Mouse (Mus musculus) stomach, postnatal 0 days (tissue): ENCODE data around the gene Tigd3. TPM values are rescaled to one million over a fixed set of nuclear protein-coding genes. Genes with fewer than 3 reads are reported as not detected.
A peak's percentile ranks its signal among the peaks of the same experiment; 100 is the strongest.

ENCODE experiments used
- ATAC-seq: fragments of 200-750 bp; cut with Nextera tagmentation; 2 replicates; pipeline ENCODE4 v1.8.0; 2017; ENCODE audit not compliant: low FRiP score, low TSS enrichment
- DNase-seq: peaks from one replicate; pipeline ENCODE4 v3.0.0-alpha.2; 2016; ENCODE audit warnings: low spot score
- H3K27ac ChIP-seq: fragments of 300-500 bp; sonication (generic); replicated peaks from 2 replicates; pipeline ENCODE4 v1.5.1; 2014; ENCODE audit warnings: mild to moderate bottlenecking, control low read depth
- H3K27me3 ChIP-seq: fragments of 300-500 bp; sonication (generic); 2 replicates; pipeline ENCODE4 v1.6.1; 2014; ENCODE audit warnings: low read length; ENCODE audit not compliant: control insufficient read depth, insufficient read depth
- H3K36me3 ChIP-seq: fragments of 300-500 bp; sonication (generic); 2 replicates; pipeline ENCODE4 v1.6.1; 2014; ENCODE audit warnings: low read length, mixed read lengths; ENCODE audit not compliant: control insufficient read depth, insufficient read depth
- H3K4me1 ChIP-seq: fragments of 300-500 bp; sonication (generic); replicated peaks from 2 replicates; pipeline ENCODE4 v1.6.1; 2014; ENCODE audit warnings: antibody characterized with exemption; ENCODE audit not compliant: control insufficient read depth, insufficient read depth
- H3K4me2 ChIP-seq: fragments of 300-500 bp; sonication (generic); replicated peaks from 2 replicates; pipeline ENCODE4 v1.6.1; 2014; ENCODE audit warnings: low read depth, mild to moderate bottlenecking, control low read depth, moderate library complexity
- H3K4me3 ChIP-seq: fragments of 300-500 bp; sonication (generic); 2 replicates; pipeline ENCODE4 v1.5.1; 2014; ENCODE audit warnings: low read depth, low read length, control low read depth
- H3K9ac ChIP-seq: fragments of 300-500 bp; sonication (generic); 2 replicates; pipeline ENCODE4 v1.6.1; 2014; ENCODE audit warnings: mild to moderate bottlenecking, low read length, control low read depth, mixed read lengths
- H3K9me3 ChIP-seq: fragments of 300-500 bp; sonication (generic); 2 replicates; pipeline ENCODE4 v1.6.1; 2016; ENCODE audit warnings: low read length; ENCODE audit not compliant: control insufficient read depth
- CTCF ChIP-seq: IDR thresholded peaks from 2 replicates; pipeline ENCODE4 v1.5.1; 2016; ENCODE audit warnings: antibody characterized with exemption, low read depth, mild to moderate bottlenecking, moderate library complexity
- EP300 ChIP-seq: optimal IDR thresholded peaks from 2 replicates; pipeline ENCODE3; 2016; ENCODE audit warnings: antibody characterized with exemption
- WGBS: fragments of 180-500 bp; shearing (Covaris S2); extraction: QIAGEN DNeasy Blood & Tissue Kit; methylation state at CpG from one replicate; pipeline ENCODE4 v1.1.7; 2014; 5-methylcytosine and 5-hydroxymethylcytosine counted together
- polyA plus RNA-seq: library from polyadenylated mRNA; unstranded; fragments of >200 nt; fragmentation: Nextera tagmentation; extraction: Ambion mirVana; gene quantifications from 2 replicates; pipeline ENCODE4 v1.2.1, GENCODE M21; 2015

The Tigd3 gene
- polyA plus RNA-seq, result 0.77 and 1.0 TPM in 2 replicates

GRCm38 (mm10) chr19:5894002-5894678 is at the start of gene Tigd3:
TSS of gene Tigd3 (minus strand) at chr19:5894149.
- Histone ChIP-seq H3K4me2 (peak within 1 kb of the TSS; percentile 85), H3K4me3 (peak within 1 kb of the TSS; percentile 62), H3K9ac (peak within 1 kb of the TSS; percentile 72), H3K27me3 (no peaks in the 10 kb centered on the region), H3K27ac (0 out of 2 replicates have a peak within 1 kb of the TSS, but pooled peaks have one; percentile 30), H3K36me3 (peaks cover 10% of the 10 kb centered on the region), H3K9me3 (no peaks in the 10 kb centered on the region), H3K4me1 (no peaks in the 10 kb centered on the region; the same call in 1 of the 2 replicates)
- no peak for TF ChIP-seq EP300
- TF ChIP-seq CTCF, result no peak
- DNase-seq, result peak; percentile 90
- WGBS, result 3% methylated on average over 34 of the region's 36 CpGs
- ATAC-seq, result peak; percentile 94

GRCm38 (mm10) chr19:5943404-5943803 is 49.5 kb upstream of the Tigd3 start:
- Histone ChIP-seq H3K36me3 (peaks cover 4% of the 10 kb centered on the region; the same call in 1 of the 2 replicates), H3K9ac (no peak overlapping the region), H3K4me3 (no peak overlapping the region), H3K27me3 (no peaks in the 10 kb centered on the region), H3K27ac (0 out of 2 replicates have a peak overlapping the region, but pooled peaks have one; percentile 35), H3K9me3 (no peaks in the 10 kb centered on the region), H3K4me2 (no peak overlapping the region), H3K4me1 (peaks cover 13% of the 10 kb centered on the region)
- DNase-seq, result no peak
- no peak for TF ChIP-seq CTCF
- TF ChIP-seq EP300, result no peak
- no peak for ATAC-seq
- WGBS, result 81% methylated on average over 15 of the region's 15 CpGs

GRCm38 (mm10) chr19:5942581-5942980 is 48.6 kb upstream of the Tigd3 start:
- WGBS, result 83% methylated on average over 7 of the region's 7 CpGs
- no peak for TF ChIP-seq CTCF
- no peak overlapping the region for H3K4me3 ChIP-seq
- H3K4me1 ChIP-seq, result peaks cover 19% of the 10 kb centered on the region
- H3K9ac ChIP-seq, result no peak overlapping the region
- H3K27me3 ChIP-seq, result no peaks in the 10 kb centered on the region
- no peak for DNase-seq
- 0 out of 2 replicates have a peak overlapping the region, but pooled peaks have one; percentile 35 for H3K27ac ChIP-seq
- no peak for ATAC-seq
- peaks cover 3% of the 10 kb centered on the region; the same call in 1 of the 2 replicates for H3K36me3 ChIP-seq
- H3K9me3 ChIP-seq, result no peaks in the 10 kb centered on the region
- no peak overlapping the region for H3K4me2 ChIP-seq

GRCm38 (mm10) chr19:5940656-5941055 is 46.7 kb upstream of the Tigd3 start:
- no peaks in the 10 kb centered on the region for H3K9me3 ChIP-seq
- H3K27me3 ChIP-seq, result no peaks in the 10 kb centered on the region
- H3K4me3 ChIP-seq, result no peak overlapping the region
- peaks cover 18% of the 10 kb centered on the region for H3K4me1 ChIP-seq
- WGBS, result 88% methylated on average over 10 of the region's 10 CpGs
- DNase-seq, result no peak
- no peak overlapping the region for H3K9ac ChIP-seq
- no peak overlapping the region for H3K4me2 ChIP-seq
- TF ChIP-seq CTCF (no peak), EP300 (no peak)
- no peak for ATAC-seq
- H3K27ac ChIP-seq, result peak overlapping the region; percentile 70
- no peaks in the 10 kb centered on the region; the same call in 1 of the 2 replicates for H3K36me3 ChIP-seq

- no peak for ATAC-seq
- WGBS, result 31% methylated on average over 4 of the region's 4 CpGs
Measured at GRCm38 (mm10) chr19:5940173-5940572, 46.2 kb upstream of the Tigd3 start.

GRCm38 (mm10) chr19:5939715-5940114 is 45.8 kb upstream of the Tigd3 start:
- H3K9ac ChIP-seq, result no peak overlapping the region
- H3K4me2 ChIP-seq, result no peak overlapping the region
- no peak for ATAC-seq

More at GRCm38 (mm10) chr19:5940173-5940572, 46.2 kb upstream of the Tigd3 start:
- H3K9ac ChIP-seq, result no peak overlapping the region
- TF ChIP-seq CTCF, result no peak
- TF ChIP-seq EP300, result no peak
- H3K4me3 ChIP-seq, result no peak overlapping the region
- H3K9me3 ChIP-seq, result no peaks in the 10 kb centered on the region
- H3K27ac ChIP-seq, result peak overlapping the region; percentile 70
- no peaks in the 10 kb centered on the region; the same call in 1 of the 2 replicates for H3K36me3 ChIP-seq
- DNase-seq, result peak; percentile 51
- no peak overlapping the region for H3K4me2 ChIP-seq
- H3K4me1 ChIP-seq, result peaks cover 19% of the 10 kb centered on the region
- no peaks in the 10 kb centered on the region for H3K27me3 ChIP-seq

More at GRCm38 (mm10) chr19:5939715-5940114, 45.8 kb upstream of the Tigd3 start:
- H3K27me3 ChIP-seq, result no peaks in the 10 kb centered on the region
- H3K36me3 ChIP-seq, result no peaks in the 10 kb centered on the region; the same call in 1 of the 2 replicates
- 81% methylated on average over 5 of the region's 5 CpGs for WGBS
- TF ChIP-seq CTCF (no peak), EP300 (no peak)
- no peak overlapping the region for H3K4me3 ChIP-seq
- no peaks in the 10 kb centered on the region for H3K9me3 ChIP-seq
- peak overlapping the region; percentile 70 for H3K27ac ChIP-seq
- no peak for DNase-seq
- peaks cover 18% of the 10 kb centered on the region for H3K4me1 ChIP-seq
